Mouse (Mus musculus): Measurements from ENCODE around the gene Sp2. TPM values are rescaled to one million over a fixed set of nuclear protein-coding genes. Genes with fewer than 3 reads are reported as not detected.

Sp2 gene
- total and polyA plus RNA-seq, 3 experiments: 1.1 to 21.0 (median 2.8) TPM

- dilution Hi-C loops (cut with MboI; ENCODE audit: extremely low pct_ligation_motif_present, extremely low pct_unique_long_range_greater_than_20kb, low sequenced_read_pairs): no loop called here
- Histone ChIP-seq H3K79me2 (replicated peaks; ENCODE audit: control insufficient read depth, extremely low read depth, insufficient read depth, poor library complexity, severe bottlenecking) (peaks cover 41% of the 10 kb centered on the region), H3K36me3 (replicated peaks in 1 of 2; ENCODE audit: control insufficient read depth in 1 of 2, insufficient read depth in 1 of 2, low read length in 1 of 2) (peaks cover 3 to 20% of the 10 kb centered on the region in 2 experiments), H3K4me3 (replicated peaks in 1 of 3; ENCODE audit: low read depth in 2 of 3, low read length in 2 of 3, poor library complexity in 1 of 3) (peak overlapping the region; percentile 56 to 99 (median 71)), H3K9me3 (replicated peaks; ENCODE audit: low read length) (no peaks in the 10 kb centered on the region), H3K27me3 (replicated peaks) (peaks cover 33% of the 10 kb centered on the region), H3K4me1 (ENCODE audit: control insufficient read depth in 1 of 2, insufficient read depth in 2 of 2) (peaks cover 3 to 51% of the 10 kb centered on the region in 2 experiments; a peak in 3 of 4 replicates), H3K27ac (ENCODE audit: insufficient read depth, low read depth) (no peak overlapping the region; the same call in 1 of the 2 replicates), H3K9ac (ENCODE audit: insufficient read depth, low read depth) (peak overlapping the region; percentile 65), H3K4me2 (ENCODE audit: insufficient read depth, low read depth, poor library complexity, severe bottlenecking) (peak overlapping the region; percentile 52)
- DNase-seq (ENCODE audit: extremely low read depth): no peak
- in situ Hi-C loops (cut with MboI; ENCODE audit: low pct_ligation_motif_present, low pct_unique_long_range_greater_than_20kb, low sequenced_read_pairs): no loop called here
- TF ChIP-seq SIN3A (IDR thresholded peaks at IDR 0.05; ENCODE audit: low read length) (peak; percentile 62), POLR2A (IDR thresholded peaks at IDR 0.05; ENCODE audit: low read depth, low read length) (peak; percentile 94), KAT2A (IDR thresholded peaks at IDR 0.05; ENCODE audit: insufficient replicate concordance, low read length) (no peak), JUN (IDR thresholded peaks at IDR 0.05; ENCODE audit: insufficient read depth, low read depth, low read length) (no peak), E2F4 (IDR thresholded peaks at IDR 0.05; ENCODE audit: insufficient replicate concordance, low read depth, low read length) (no peak), JUND (conservative IDR thresholded peaks at IDR 0.05; ENCODE audit: low read depth, low read length) (no peak), USF2 (conservative IDR thresholded peaks at IDR 0.05; ENCODE audit: low read depth, low read length) (no peak), TCF12 (IDR thresholded peaks at IDR 0.05; ENCODE audit: low read depth, low read length) (peak; percentile 80), RCOR1 (conservative IDR thresholded peaks at IDR 0.05; ENCODE audit: low read depth, low read length) (no peak), PAX5 (IDR thresholded peaks at IDR 0.05; ENCODE audit: low read length) (no peak), UBTF (IDR thresholded peaks at IDR 0.05; ENCODE audit: low read depth, low read length) (peak; percentile 95), NRF1 (IDR thresholded peaks at IDR 0.05; ENCODE audit: low read depth, low read length) (0 out of 2 replicates have a peak, but pooled peaks have one; percentile 31), POLR2AphosphoS2 (IDR thresholded peaks at IDR 0.05; ENCODE audit: low read depth, low read length) (peak; percentile 40; the same call in 1 of the 2 replicates), HCFC1 (IDR thresholded peaks at IDR 0.05; ENCODE audit: low read depth, low read length) (no peak; the same call in 1 of the 2 replicates), RAD21 (IDR thresholded peaks at IDR 0.05; ENCODE audit: low read depth, low read length) (no peak), ZKSCAN1 (IDR thresholded peaks at IDR 0.05; ENCODE audit: borderline replicate concordance, low read depth, low read length) (no peak), TBP (conservative IDR thresholded peaks at IDR 0.05; ENCODE audit: low read depth, low read length) (peak; percentile 76), CHD2 (IDR thresholded peaks at IDR 0.05; ENCODE audit: low read length) (no peak; the same call in 1 of the 2 replicates), MYC (IDR thresholded peaks at IDR 0.05; ENCODE audit: low read depth, low read length) (no peak), USF1 (IDR thresholded peaks at IDR 0.05; ENCODE audit: low read depth, low read length) (no peak), BHLHE40 (IDR thresholded peaks at IDR 0.05; ENCODE audit: low read depth, low read length) (peak; percentile 82), NELFE (IDR thresholded peaks at IDR 0.05; ENCODE audit: low read depth, low read length) (peak; percentile 76), MXI1 (IDR thresholded peaks at IDR 0.05; ENCODE audit: low read depth, low read length) (peak; percentile 70), MAZ (IDR thresholded peaks at IDR 0.05; ENCODE audit: low read depth, low read length) (peak; percentile 82; the same call in 1 of the 2 replicates), CTCF (conservative IDR thresholded peaks at IDR 0.05 in 1 of 2, IDR thresholded peaks at IDR 0.05 in 1 of 2; ENCODE audit: low read depth in 2 of 2, low read length in 2 of 2) (no peak), GABPA (IDR thresholded peaks at IDR 0.05; ENCODE audit: insufficient replicate concordance, low read depth, low read length) (no peak), ZNF384 (IDR thresholded peaks at IDR 0.05; ENCODE audit: low read depth, low read length) (no peak), MEF2A (IDR thresholded peaks at IDR 0.05; ENCODE audit: borderline replicate concordance, low read depth, low read length) (0 out of 2 replicates have a peak, but pooled peaks have one; percentile 46), IRF4 (IDR thresholded peaks at IDR 0.05; ENCODE audit: low read depth, low read length) (peak; percentile 46; the same call in 1 of the 2 replicates), SMC3 (IDR thresholded peaks at IDR 0.05; ENCODE audit: low read depth, low read length) (no peak; the same call in 1 of the 2 replicates), MAFK (IDR thresholded peaks at IDR 0.05; ENCODE audit: insufficient replicate concordance, low read length) (no peak), MAX (IDR thresholded peaks at IDR 0.05; ENCODE audit: low read length) (no peak; the same call in 1 of the 2 replicates), ZC3H11A (IDR thresholded peaks at IDR 0.05; ENCODE audit: low read depth, low read length) (no peak), EP300 (IDR thresholded peaks at IDR 0.05; ENCODE audit: low read length) (no peak), ELF1 (IDR thresholded peaks at IDR 0.05; ENCODE audit: low read depth, low read length) (0 out of 2 replicates have a peak, but pooled peaks have one; percentile 28), CHD1 (IDR thresholded peaks at IDR 0.05; ENCODE audit: low read depth, low read length) (no peak; the same call in 1 of the 2 replicates), ZMIZ1 (IDR thresholded peaks at IDR 0.05; ENCODE audit: low read depth, low read length) (peak; percentile 94), ETS1 (conservative IDR thresholded peaks at IDR 0.05; ENCODE audit: low read depth, low read length) (0 out of 2 replicates have a peak, but pooled peaks have one; percentile 16)
Observed at GRCm38 (mm10) chr11:97018583-97019344, 36.0 kb upstream of the Sp2 start.

Data from CH12.LX (cell line).